Mouse (Mus musculus) CH12.LX (cell line): ENCODE data around the gene Ect2l.

Experiments used
- CHD2 ChIP-seq: IDR thresholded peaks from 2 replicates; pipeline ENCODE4 v1.6.1; 2011; ENCODE audit warnings: low read length, improper control_type of control experiment
- CTCF ChIP-seq, 2 experiments: IDR thresholded peaks in 1 of 2; conservative IDR thresholded peaks in 1 of 2; 2 replicates each; pipeline ENCODE4 v1.5.1; 2011 to 2012; ENCODE audit warnings: low read depth in 2 of 2, low read length in 2 of 2, improper control_type of control experiment in 1 of 2, inconsistent platforms in 1 of 2, mild to moderate bottlenecking in 1 of 2, moderate library complexity in 1 of 2
- EP300 ChIP-seq: IDR thresholded peaks from 2 replicates; pipeline ENCODE4 v1.6.1; 2011; ENCODE audit warnings: low read length, improper control_type of control experiment
- MAFK ChIP-seq: IDR thresholded peaks from 2 replicates; pipeline ENCODE4 v1.6.1; 2011; ENCODE audit warnings: low read length, improper control_type of control experiment; ENCODE audit not compliant: insufficient replicate concordance
- MAX ChIP-seq: IDR thresholded peaks from 2 replicates; pipeline ENCODE4 v1.6.1; 2011; ENCODE audit warnings: low read length, improper control_type of control experiment
- MAZ ChIP-seq: IDR thresholded peaks from 2 replicates; pipeline ENCODE4 v1.6.1; 2012; ENCODE audit warnings: low read depth, mild to moderate bottlenecking, inconsistent platforms, low read length, improper control_type of control experiment, moderate library complexity
- MYC ChIP-seq: IDR thresholded peaks from 2 replicates; pipeline ENCODE4 v1.6.1; 2011; ENCODE audit warnings: low read depth, mild to moderate bottlenecking, improper control_type of control experiment, low read length
- NRF1 ChIP-seq: IDR thresholded peaks from 2 replicates; pipeline ENCODE4 v1.6.1; 2014; ENCODE audit warnings: low read depth, mild to moderate bottlenecking, inconsistent platforms, low read length, improper control_type of control experiment, moderate library complexity
- PAX5 ChIP-seq: IDR thresholded peaks from 2 replicates; pipeline ENCODE4 v1.6.1; 2012; ENCODE audit warnings: low read length, inconsistent platforms, mixed read lengths
- POLR2A ChIP-seq: IDR thresholded peaks from 2 replicates; pipeline ENCODE4 v1.6.1; 2011; ENCODE audit warnings: low read depth, mild to moderate bottlenecking, improper control_type of control experiment, low read length
- SMC3 ChIP-seq: IDR thresholded peaks from 2 replicates; pipeline ENCODE4 v1.6.1; 2011; ENCODE audit warnings: low read depth, low read length, improper control_type of control experiment
- ZNF384 ChIP-seq: IDR thresholded peaks from 2 replicates; pipeline ENCODE4 v1.6.1; 2012; ENCODE audit warnings: low read depth, low read length, improper control_type of control experiment, inconsistent platforms

DNA sequence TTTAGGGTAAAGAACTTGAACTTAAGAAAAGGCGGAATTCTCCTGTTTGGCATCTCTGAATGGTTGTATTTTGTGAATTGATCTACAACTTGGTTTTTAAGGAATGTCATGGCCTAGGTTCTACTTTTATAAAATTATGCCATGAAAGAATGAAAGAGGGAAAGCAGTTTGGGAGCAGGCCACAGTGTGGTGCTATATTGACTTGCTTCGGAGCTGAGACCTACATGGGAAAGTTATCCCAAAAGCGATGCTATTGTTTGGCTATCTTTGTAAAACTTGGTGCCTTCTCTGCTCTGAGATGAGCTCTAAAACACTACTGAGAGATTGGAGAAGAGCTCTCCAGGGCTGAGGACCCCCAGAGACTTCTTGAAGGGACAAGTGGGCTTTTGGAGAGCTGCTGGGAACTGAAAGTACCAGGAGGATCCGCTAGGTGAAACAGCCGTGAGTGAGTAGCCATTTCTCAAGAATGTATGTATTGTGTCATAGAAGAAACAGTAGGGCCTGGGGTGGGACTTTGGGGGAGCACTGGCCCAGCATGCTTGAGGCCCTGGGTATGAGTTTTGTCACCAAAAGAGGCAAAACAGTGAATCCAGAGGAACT is 25.7 kb upstream of the Ect2l start:
- peak; percentile 10; the same call in 1 of the 2 replicates for TF ChIP-seq SMC3
- TF ChIP-seq ZNF384: no peak
- TF ChIP-seq POLR2A: no peak
- TF ChIP-seq EP300: no peak
- TF ChIP-seq CTCF (conservative IDR thresholded peaks at IDR 0.05 in 1 of 2, IDR thresholded peaks at IDR 0.05 in 1 of 2; ENCODE audit: low read depth in 2 of 2, low read length in 2 of 2): peak in 1 of 2 experiments; percentile 51; a peak in 2 of 4 replicates
- no peak for TF ChIP-seq MAX
- no peak for TF ChIP-seq MAZ
- TF ChIP-seq MAFK: no peak
- TF ChIP-seq PAX5: no peak
- TF ChIP-seq NRF1: no peak
- no peak for TF ChIP-seq CHD2
- TF ChIP-seq MYC: no peak
